Mouse (Mus musculus): ENCODE data around the gene Adam12.

DNA sequence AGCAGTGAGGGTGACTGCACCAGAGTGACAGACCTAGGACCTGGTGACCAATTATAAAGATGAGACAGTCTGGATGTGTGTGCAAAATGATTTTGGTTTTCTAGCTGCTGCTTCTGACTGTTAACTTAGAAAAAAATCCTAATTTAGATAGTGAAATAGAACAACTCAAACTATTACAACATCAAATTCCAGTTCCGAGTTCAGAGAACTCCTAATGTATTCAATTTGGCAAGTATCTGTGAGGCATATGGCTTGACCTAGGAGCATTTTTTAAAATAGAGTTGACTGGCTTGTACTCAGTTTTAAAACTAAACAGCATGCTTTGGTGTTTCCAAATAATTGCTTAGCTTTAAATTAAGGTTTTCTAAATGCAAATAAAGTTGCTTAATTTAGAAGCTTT is 44.0 kb downstream of the Adam12 start:
- TF ChIP-seq POLR2A (IDR thresholded peaks at IDR 0.05; ENCODE audit: insufficient read depth, low read depth, low read length) = no peak
- no peak for TF ChIP-seq EP300 (IDR thresholded peaks at IDR 0.05; ENCODE audit: insufficient read depth, low read depth, low read length)
- no peak for TF ChIP-seq CTCF (IDR thresholded peaks at IDR 0.05)

Data from heart, adult 2 months (tissue).